In genomic region chr12:47164736-47165135, GRCm38 (mm10) we compare ENCODE assay signal across 8 mouse cellular contexts.
DNase-seq lines count a peak whose midpoint lies in the region; ATAC-seq and TF ChIP-seq lines count a peak whose summit lies in the region.

No protein-coding gene starts in this region.

- WGBS in lung, embryonic 14.5 days = 44% methylated on average over 8 of the region's 8 CpGs
- WGBS in lung, adult 2 months = 54% methylated on average over 8 of the region's 8 CpGs
- 58% methylated on average over 8 of the region's 8 CpGs for WGBS in embryonic facial prominence, embryonic 14.5 days

- no peak for TF ChIP-seq CTCF in lung, embryonic 14.5 days (IDR thresholded peaks at IDR 0.05; ENCODE audit: low read depth)
- no peak for TF ChIP-seq CTCF in lung, adult 2 months (IDR thresholded peaks at IDR 0.05; ENCODE audit: insufficient read depth, low read length)

- H3K9ac ChIP-seq in lung, embryonic 14.5 days = no peak overlapping the region
- no peak overlapping the region for H3K9ac ChIP-seq in embryonic facial prominence, embryonic 14.5 days (ENCODE audit: low read depth, low read length)

- no peak overlapping the region for H3K4me3 ChIP-seq in lung, embryonic 14.5 days (ENCODE audit: low read depth, low read length)
- no peak overlapping the region for H3K4me3 ChIP-seq in lung, adult 2 months (replicated peaks; ENCODE audit: extremely low read depth, low read depth, low read length)
- no peak overlapping the region for H3K4me3 ChIP-seq in embryonic facial prominence, embryonic 14.5 days (ENCODE audit: low read depth, low read length)

- no peak overlapping the region for H3K27ac ChIP-seq in lung, embryonic 14.5 days (ENCODE audit: low read depth)
- H3K27ac ChIP-seq in embryonic facial prominence, embryonic 14.5 days (replicated peaks; ENCODE audit: low read depth, low read length) = no peak overlapping the region

- DNase-seq in lung, embryonic 14.5 days = peak; percentile 5
- no peak for DNase-seq in lung, adult 2 months
- no peak for DNase-seq in embryonic facial prominence, embryonic 14.5 days (ENCODE audit: low spot score)
- DNase-seq in layer of hippocampus, postnatal 36 days = peak; percentile 3 to 6
- DNase-seq in right cerebral cortex, postnatal 25 days = peak; percentile 13
- no peak for DNase-seq in thymus, postnatal 10 days (ENCODE audit: low spot score in 2 of 2)
- no peak for DNase-seq in kidney, postnatal 14 days
- no peak for DNase-seq in spleen, postnatal 36 days (ENCODE audit: low spot score in 2 of 2)

- H3K4me1 ChIP-seq in lung, embryonic 14.5 days (ENCODE audit: insufficient read depth) = 0 out of 2 replicates have a peak, but pooled peaks cover 4% of the 10 kb centered on the region
- no peaks in the 10 kb centered on the region for H3K4me1 ChIP-seq in lung, adult 2 months (ENCODE audit: control insufficient read depth, insufficient read depth, low read length)
- H3K4me1 ChIP-seq in embryonic facial prominence, embryonic 14.5 days (ENCODE audit: control insufficient read depth, insufficient read depth, low read length) = peaks cover 7% of the 10 kb centered on the region; the same call in 1 of the 2 replicates

- ATAC-seq in lung, embryonic 14.5 days (ENCODE audit: insufficient read depth) = no peak
- ATAC-seq in embryonic facial prominence, embryonic 14.5 days (ENCODE audit: low read depth) = no peak

- no peaks in the 10 kb centered on the region for H3K36me3 ChIP-seq in lung, embryonic 14.5 days (ENCODE audit: insufficient read depth)
- no peaks in the 10 kb centered on the region for H3K36me3 ChIP-seq in embryonic facial prominence, embryonic 14.5 days (ENCODE audit: control insufficient read depth, insufficient read depth, low read length)

- H3K4me2 ChIP-seq in lung, embryonic 14.5 days = peak overlapping the region; percentile 45
- peak overlapping the region; percentile 43 for H3K4me2 ChIP-seq in embryonic facial prominence, embryonic 14.5 days (ENCODE audit: low read depth, low read length)

- no peaks in the 10 kb centered on the region for H3K27me3 ChIP-seq in lung, embryonic 14.5 days (ENCODE audit: insufficient read depth, low read length)
- no peaks in the 10 kb centered on the region for H3K27me3 ChIP-seq in embryonic facial prominence, embryonic 14.5 days (replicated peaks; ENCODE audit: control insufficient read depth, insufficient read depth, low read length)

- no peak for TF ChIP-seq POLR2A in lung, adult 2 months (IDR thresholded peaks at IDR 0.05; ENCODE audit: borderline replicate concordance, extremely low read depth, low read depth, low read length)

- H3K9me3 ChIP-seq in lung, embryonic 14.5 days (ENCODE audit: low read depth, low read length) = no peaks in the 10 kb centered on the region
- H3K9me3 ChIP-seq in embryonic facial prominence, embryonic 14.5 days (ENCODE audit: control insufficient read depth, low read length) = no peaks in the 10 kb centered on the region

Comparison
In these comparisons a context has a peak if more than half of its experiments do, and no peak if none do; other contexts are left out.
1. DNase-seq: peak in lung, embryonic 14.5 days (single experiment), layer of hippocampus, postnatal 36 days (2 of 2) and right cerebral cortex, postnatal 25 days (single experiment); none in lung, adult 2 months (single experiment), embryonic facial prominence, embryonic 14.5 days (single experiment), thymus, postnatal 10 days (0 of 2), kidney, postnatal 14 days (single experiment) and spleen, postnatal 36 days (0 of 2).